Mouse (Mus musculus) midbrain, embryonic 14.5 days (tissue): ENCODE results near the gene Pole2. TPM values are rescaled to one million over a fixed set of nuclear protein-coding genes. Genes with fewer than 3 reads are reported as not detected.

ENCODE experiments used
- ATAC-seq: fragments of 200-750 bp; cut with Nextera tagmentation; 2 replicates; pipeline ENCODE4 v1.8.0; 2017; ENCODE audit warnings: moderate number of reproducible peaks, moderate library complexity; ENCODE audit not compliant: low FRiP score, low TSS enrichment
- DNase-seq: peaks from one replicate; pipeline ENCODE4 v3.0.0-alpha.2; 2015
- H3K27ac ChIP-seq: fragments of 300-500 bp; sonication (generic); replicated peaks from 2 replicates; pipeline ENCODE4 v1.5.1; 2014; ENCODE audit warnings: mild to moderate bottlenecking, low read depth, low read length, moderate library complexity
- H3K27me3 ChIP-seq: fragments of 300-500 bp; sonication (generic); 2 replicates; pipeline ENCODE4 v1.6.1; 2014; ENCODE audit warnings: low read length, control low read depth, mixed read lengths; ENCODE audit not compliant: control insufficient read depth, insufficient read depth
- H3K36me3 ChIP-seq: fragments of 300-500 bp; sonication (generic); 2 replicates; pipeline ENCODE4 v1.6.1; 2014; ENCODE audit warnings: low read length, control low read depth; ENCODE audit not compliant: control insufficient read depth, insufficient read depth
- H3K4me1 ChIP-seq: fragments of 300-500 bp; sonication (generic); 2 replicates; pipeline ENCODE4 v1.6.1; 2014; ENCODE audit warnings: mild to moderate bottlenecking, antibody characterized with exemption, low read length, control low read depth; ENCODE audit not compliant: control insufficient read depth, insufficient read depth
- H3K4me2 ChIP-seq: fragments of 300-500 bp; sonication (generic); 2 replicates; pipeline ENCODE4 v1.6.1; 2014; ENCODE audit warnings: mild to moderate bottlenecking, low read length, moderate library complexity
- H3K4me3 ChIP-seq: fragments of 300-500 bp; sonication (generic); replicated peaks from 2 replicates; pipeline ENCODE4 v1.5.1; 2014; ENCODE audit warnings: low read depth, low read length
- H3K9ac ChIP-seq: fragments of 300-500 bp; sonication (generic); replicated peaks from 2 replicates; pipeline ENCODE4 v1.6.1; 2014; ENCODE audit warnings: mild to moderate bottlenecking, low read length, moderate library complexity
- H3K9me3 ChIP-seq: fragments of 300-500 bp; sonication (generic); 2 replicates; pipeline ENCODE4 v1.6.1; 2016; ENCODE audit warnings: low read length, control low read depth, mixed read lengths; ENCODE audit not compliant: control insufficient read depth
- WGBS: fragments of 180-500 bp; shearing (Covaris S2); extraction: QIAGEN DNeasy Blood & Tissue Kit; methylation state at CpG from one replicate; pipeline ENCODE4 v1.1.7; 2014; 5-methylcytosine and 5-hydroxymethylcytosine counted together
- polyA plus RNA-seq: library from polyadenylated mRNA; unstranded; fragments of >200 nt; fragmentation: Nextera tagmentation; extraction: Ambion mirVana; gene quantifications from 2 replicates; pipeline ENCODE4 v1.2.1, GENCODE M21; 2014

The Pole2 gene
- 4.0 and 4.6 TPM in 2 replicates for polyA plus RNA-seq

DNA sequence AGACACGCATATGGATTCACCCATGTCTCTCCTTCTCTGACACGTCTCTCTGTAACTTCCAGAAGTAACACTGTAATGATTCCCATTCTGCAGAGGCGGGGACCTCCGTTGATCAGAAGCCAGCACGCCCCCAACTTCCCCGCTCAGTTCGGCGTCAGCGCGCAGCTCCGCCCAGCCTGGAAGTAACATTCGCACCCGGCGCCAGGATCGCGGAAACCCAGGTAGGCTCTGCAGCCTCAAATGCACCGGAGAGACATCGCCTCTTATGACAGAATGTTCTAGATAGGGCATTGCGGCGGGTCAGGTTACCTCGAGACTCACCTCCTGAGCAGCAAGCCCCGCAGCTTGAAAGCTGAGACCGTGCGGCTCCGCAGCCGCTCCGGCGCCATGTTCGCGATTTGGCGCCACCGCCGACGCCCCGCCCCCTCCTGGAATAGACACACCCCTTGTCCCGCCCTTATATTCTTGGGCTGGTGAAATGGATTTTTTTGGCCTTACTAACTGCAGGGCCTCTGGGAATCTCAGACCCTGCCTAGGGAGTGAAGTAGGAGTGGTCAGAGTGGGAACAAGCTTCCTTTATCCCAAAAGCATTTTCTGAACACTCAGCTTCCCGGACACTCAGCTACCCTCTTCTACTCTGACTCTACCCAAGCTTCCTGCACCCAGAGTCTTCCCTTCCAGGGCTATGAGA lies at the start of gene Pole2:
Gene Pole2, minus strand, starts transcription at position 420 of the 691 bp plus-strand sequence.
- WGBS: 1% methylated on average over 37 of the region's 37 CpGs
- Histone ChIP-seq H3K27ac (no peak within 1 kb of the TSS), H3K4me1 (no peaks in the 10 kb centered on the region), H3K4me3 (peak within 1 kb of the TSS; percentile 63), H3K27me3 (no peaks in the 10 kb centered on the region), H3K36me3 (no peaks in the 10 kb centered on the region), H3K9ac (peak within 1 kb of the TSS; percentile 43; the same call in 1 of the 2 replicates), H3K9me3 (no peaks in the 10 kb centered on the region), H3K4me2 (peak within 1 kb of the TSS; percentile 60)
- ATAC-seq (peak; percentile 91), DNase-seq (peak; percentile 89)

DNA sequence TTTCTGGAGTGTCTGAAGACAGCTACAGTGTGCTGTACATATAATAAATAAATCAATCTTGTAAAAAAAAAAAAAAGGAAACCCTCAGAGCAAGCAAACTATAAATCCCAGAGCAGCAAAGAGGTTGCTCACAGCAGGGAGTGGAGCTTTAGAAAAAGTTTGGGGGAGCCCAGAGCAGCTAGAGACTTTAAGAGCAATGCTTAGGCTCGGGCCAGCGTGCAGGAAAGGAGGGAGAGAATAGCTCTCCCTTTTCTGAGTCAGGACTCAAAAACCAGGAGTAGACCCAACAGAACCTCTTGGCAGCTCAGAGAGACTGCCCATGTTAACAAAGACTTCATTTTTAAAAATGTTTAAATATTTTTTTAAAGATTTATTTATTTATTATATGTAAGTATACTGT lies 41.0 kb upstream of the Pole2 start:
- H3K27me3 ChIP-seq: no peaks in the 10 kb centered on the region
- DNase-seq (no peak), ATAC-seq (no peak)
- H3K27ac ChIP-seq: no peak overlapping the region
- no peak overlapping the region for H3K4me3 ChIP-seq
- no peaks in the 10 kb centered on the region for H3K36me3 ChIP-seq
- H3K4me1 ChIP-seq: no peaks in the 10 kb centered on the region
- WGBS: 80% methylated on average over 2 of the region's 2 CpGs
- no peak overlapping the region for H3K4me2 ChIP-seq
- no peaks in the 10 kb centered on the region for H3K9me3 ChIP-seq
- no peak overlapping the region for H3K9ac ChIP-seq

DNA sequence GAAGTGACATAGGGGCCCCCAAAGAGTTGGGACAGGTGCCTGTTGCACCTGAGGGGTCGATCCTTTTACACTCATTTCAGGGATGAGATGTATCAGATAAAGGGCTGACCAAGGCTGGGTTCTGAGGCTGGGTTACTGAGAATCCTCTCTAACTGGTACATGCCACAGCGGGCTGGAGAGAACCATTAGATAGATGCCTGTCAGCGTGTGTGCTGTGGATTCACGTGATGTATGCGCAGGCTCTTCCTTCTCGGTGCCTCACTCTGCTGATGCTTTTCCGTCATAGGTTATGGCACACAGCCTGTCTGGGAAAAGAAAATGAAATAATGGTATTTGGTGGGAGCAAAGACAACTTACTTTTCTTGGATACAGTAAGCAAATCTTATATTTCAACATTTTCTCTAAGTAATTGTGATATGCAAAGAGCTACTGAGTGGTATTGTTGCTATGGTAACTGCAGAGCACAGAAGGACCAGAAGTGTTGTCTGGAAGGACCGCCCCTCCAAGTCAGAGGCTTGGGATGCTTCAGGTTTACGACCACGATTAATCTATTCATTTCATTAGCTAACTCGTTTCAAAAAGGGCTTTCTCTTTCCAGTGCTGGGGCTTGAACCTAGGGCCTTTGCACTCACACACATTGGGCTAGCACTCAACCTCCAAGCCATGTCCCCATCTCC lies 40.1 kb upstream of the Pole2 start:
- no peak overlapping the region for H3K4me3 ChIP-seq
- no peaks in the 10 kb centered on the region for H3K36me3 ChIP-seq
- 77% methylated on average over 11 of the region's 11 CpGs for WGBS
- no peak for ATAC-seq
- DNase-seq: peak; percentile 4
- no peak overlapping the region for H3K27ac ChIP-seq
- no peak overlapping the region for H3K4me2 ChIP-seq
- H3K4me1 ChIP-seq: no peaks in the 10 kb centered on the region
- no peak overlapping the region for H3K9ac ChIP-seq
- no peaks in the 10 kb centered on the region for H3K27me3 ChIP-seq
- H3K9me3 ChIP-seq: no peaks in the 10 kb centered on the region

DNA sequence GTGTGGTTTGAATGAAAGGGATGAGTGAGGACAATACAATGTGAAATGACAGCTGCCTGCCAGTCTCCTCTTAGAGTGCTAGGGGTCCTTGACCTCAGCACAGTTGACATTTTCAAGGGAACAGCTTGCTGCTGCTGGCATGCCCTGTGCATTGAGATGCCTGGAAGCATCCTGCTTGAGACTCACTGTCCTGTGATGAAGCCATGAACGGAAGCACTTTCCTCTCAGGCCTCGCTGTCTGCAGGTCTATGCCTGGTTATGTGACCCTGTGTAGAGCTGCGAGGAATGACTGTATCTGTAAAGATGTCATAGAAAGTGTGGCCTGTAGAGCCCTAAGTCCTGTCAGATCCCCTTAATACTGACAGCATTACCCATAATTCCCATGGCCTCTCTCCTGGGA lies 37.0 kb upstream of the Pole2 start:
- H3K27ac ChIP-seq: no peak overlapping the region
- DNase-seq (no peak), ATAC-seq (no peak)
- H3K4me2 ChIP-seq: no peak overlapping the region
- H3K4me3 ChIP-seq: no peak overlapping the region
- no peaks in the 10 kb centered on the region for H3K9me3 ChIP-seq
- H3K36me3 ChIP-seq: no peaks in the 10 kb centered on the region
- no peaks in the 10 kb centered on the region for H3K4me1 ChIP-seq
- 84% methylated on average over 3 of the region's 3 CpGs for WGBS
- no peaks in the 10 kb centered on the region for H3K27me3 ChIP-seq
- H3K9ac ChIP-seq: no peak overlapping the region

DNA sequence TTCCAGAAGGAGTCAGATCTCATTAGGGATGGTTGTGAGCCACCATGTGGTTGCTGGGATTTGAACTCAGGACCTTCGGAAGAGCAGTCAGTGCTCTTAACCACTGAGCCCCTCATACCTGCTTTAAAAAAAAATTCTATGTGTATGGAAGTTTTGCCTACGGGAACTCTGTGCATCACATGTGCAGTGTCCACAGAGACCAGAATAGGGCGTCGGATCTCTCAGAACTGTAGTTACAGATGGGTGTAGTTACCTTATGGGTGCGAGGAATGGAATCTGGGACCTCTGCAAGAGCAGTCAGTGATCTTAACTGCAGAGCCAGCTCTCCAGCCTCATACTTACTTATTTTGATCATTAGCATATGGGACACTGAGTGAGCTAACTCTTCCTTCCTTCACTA lies 34.3 kb upstream of the Pole2 start:
- H3K4me2 ChIP-seq: no peak overlapping the region
- no peaks in the 10 kb centered on the region for H3K36me3 ChIP-seq
- H3K9ac ChIP-seq: no peak overlapping the region
- no peak overlapping the region for H3K27ac ChIP-seq
- ATAC-seq (no peak), DNase-seq (no peak)
- H3K27me3 ChIP-seq: no peaks in the 10 kb centered on the region
- no peaks in the 10 kb centered on the region for H3K9me3 ChIP-seq
- 95% methylated on average over 5 of the region's 5 CpGs for WGBS
- H3K4me3 ChIP-seq: no peak overlapping the region
- H3K4me1 ChIP-seq: no peaks in the 10 kb centered on the region

DNA sequence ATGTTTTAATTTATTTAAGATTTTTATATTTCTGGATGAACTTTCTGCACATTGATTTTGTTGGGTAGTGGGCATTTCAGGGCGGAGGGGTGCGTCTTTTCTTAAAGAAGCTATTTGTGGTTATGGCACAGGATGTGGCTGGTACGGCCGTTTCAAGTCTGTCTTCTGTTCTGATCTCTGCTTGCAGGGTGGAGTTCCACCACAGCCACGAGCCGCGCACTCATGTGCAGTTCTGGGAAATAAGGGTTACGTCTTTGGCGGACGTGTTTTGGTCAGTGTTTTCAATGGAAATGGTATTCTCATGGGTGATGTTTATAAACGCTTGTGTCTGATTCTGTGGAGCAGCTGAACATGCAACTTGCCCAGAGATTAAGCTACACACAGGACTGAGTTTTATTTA lies 29.8 kb upstream of the Pole2 start:
- Histone ChIP-seq H3K4me1 (no peaks in the 10 kb centered on the region), H3K4me3 (no peak overlapping the region), H3K9me3 (no peaks in the 10 kb centered on the region), H3K36me3 (no peaks in the 10 kb centered on the region), H3K4me2 (no peak overlapping the region), H3K27ac (no peak overlapping the region), H3K27me3 (no peaks in the 10 kb centered on the region), H3K9ac (no peak overlapping the region)
- no peak for ATAC-seq
- 86% methylated on average over 11 of the region's 11 CpGs for WGBS
- no peak for DNase-seq

DNA sequence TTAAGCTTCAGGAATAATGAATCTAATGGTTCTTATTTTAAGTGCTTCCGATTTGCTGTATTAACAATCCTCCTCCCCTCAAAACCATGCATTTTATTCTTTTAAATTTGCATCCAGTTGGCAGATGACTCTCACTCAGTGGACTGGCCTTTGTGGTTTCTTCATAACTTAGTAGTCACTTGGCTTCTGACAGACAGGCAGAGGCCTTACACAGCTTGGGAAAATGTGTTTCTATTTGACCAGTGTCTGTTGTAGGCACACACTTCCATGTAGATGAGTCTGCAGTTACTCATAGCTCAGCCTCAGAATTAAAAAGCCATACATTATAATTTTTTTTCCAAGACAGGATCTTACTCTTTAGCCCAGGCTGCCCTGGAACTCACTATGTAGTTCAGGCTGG lies 25.8 kb upstream of the Pole2 start:
- H3K4me1 ChIP-seq: no peaks in the 10 kb centered on the region
- H3K36me3 ChIP-seq: no peaks in the 10 kb centered on the region
- H3K9ac ChIP-seq: no peak overlapping the region
- no peak overlapping the region for H3K4me2 ChIP-seq
- DNase-seq (no peak), ATAC-seq (no peak)
- no peak overlapping the region for H3K4me3 ChIP-seq
- no peak overlapping the region for H3K27ac ChIP-seq
- H3K27me3 ChIP-seq: no peaks in the 10 kb centered on the region
- no peaks in the 10 kb centered on the region for H3K9me3 ChIP-seq
- WGBS: 96% methylated on average over 1 of the region's 1 CpGs

DNA sequence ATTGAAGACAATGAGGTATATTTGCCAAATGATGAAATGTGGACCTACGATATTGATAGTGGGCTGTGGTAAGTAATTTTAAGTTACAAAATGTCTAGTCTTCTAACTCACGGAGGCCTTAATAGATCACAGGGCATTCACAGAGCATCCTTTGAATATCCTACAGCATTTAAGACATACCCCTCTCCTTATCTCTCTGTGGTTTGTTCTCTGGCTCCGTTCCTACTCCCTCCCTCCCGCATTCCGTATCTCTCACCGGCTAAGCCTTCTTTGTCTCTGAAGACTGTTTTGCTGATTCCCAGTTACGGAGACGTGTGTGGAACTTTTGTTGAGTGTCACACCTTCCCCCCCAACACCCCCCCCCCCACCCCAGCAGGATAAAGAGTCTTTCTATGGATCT lies 22.8 kb upstream of the Pole2 start:
- no peaks in the 10 kb centered on the region for H3K36me3 ChIP-seq
- no peak overlapping the region for H3K9ac ChIP-seq
- DNase-seq: no peak
- no peaks in the 10 kb centered on the region for H3K4me1 ChIP-seq
- ATAC-seq: no peak
- no peak overlapping the region for H3K4me2 ChIP-seq
- 80% methylated on average over 8 of the region's 8 CpGs for WGBS
- no peaks in the 10 kb centered on the region for H3K27me3 ChIP-seq
- no peak overlapping the region for H3K27ac ChIP-seq
- no peaks in the 10 kb centered on the region for H3K9me3 ChIP-seq
- no peak overlapping the region for H3K4me3 ChIP-seq

DNA sequence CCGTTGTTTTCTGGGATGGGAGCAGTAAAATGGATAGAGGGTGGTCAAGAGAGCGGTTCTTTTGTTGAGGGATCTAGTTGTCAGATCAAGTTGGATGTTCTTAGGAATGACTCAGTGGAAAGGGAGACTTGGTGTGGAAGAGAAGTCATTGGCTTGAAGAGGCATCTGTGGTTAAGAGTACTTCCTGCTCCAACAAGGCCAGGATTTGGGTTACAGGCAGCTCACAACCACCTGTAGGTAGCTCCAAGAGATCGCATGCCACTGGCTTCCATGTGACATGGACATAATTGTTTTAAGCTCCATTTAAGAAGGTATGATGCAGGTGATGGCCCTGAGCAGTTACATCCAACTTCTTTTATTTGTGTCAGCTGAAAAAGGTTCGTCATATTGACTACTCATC lies 21.8 kb upstream of the Pole2 start:
- Histone ChIP-seq H3K4me3 (no peak overlapping the region), H3K4me2 (no peak overlapping the region), H3K27me3 (no peaks in the 10 kb centered on the region), H3K4me1 (no peaks in the 10 kb centered on the region), H3K9me3 (no peaks in the 10 kb centered on the region), H3K9ac (no peak overlapping the region), H3K27ac (no peak overlapping the region), H3K36me3 (no peaks in the 10 kb centered on the region)
- DNase-seq: no peak
- WGBS: 85% methylated on average over 4 of the region's 4 CpGs
- no peak for ATAC-seq
